Mouse (Mus musculus) cerebellum, postnatal 36 days (tissue): Measurements from ENCODE around the gene Bmpr2.

Experiments
- DNase-seq, 2 experiments: peaks; one replicate each; pipeline ENCODE4 v3.0.0; 2021 to 2022; ENCODE audit warnings: mixed read lengths in 2 of 2

Bmpr2 gene

DNA sequence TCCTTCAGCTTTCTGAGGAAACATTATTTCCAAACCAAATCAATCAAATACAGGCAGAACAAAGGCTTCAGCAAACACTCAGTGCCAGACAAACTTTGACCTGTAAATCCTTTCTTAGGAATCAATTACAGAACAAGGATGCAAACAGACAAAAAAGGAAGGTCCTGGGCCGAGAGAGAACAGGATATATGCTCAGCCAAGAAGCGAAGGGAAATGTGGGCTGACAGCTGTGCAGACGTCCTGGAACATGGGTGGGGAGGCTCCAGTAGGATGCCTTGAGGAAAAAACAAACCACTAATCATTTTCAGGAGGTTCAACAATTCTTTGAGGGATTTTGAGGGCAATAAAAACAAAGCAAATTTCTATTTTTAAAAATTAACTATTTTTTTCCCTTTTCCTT is 139.4 kb downstream of the Bmpr2 start:
- no peak for DNase-seq

DNA sequence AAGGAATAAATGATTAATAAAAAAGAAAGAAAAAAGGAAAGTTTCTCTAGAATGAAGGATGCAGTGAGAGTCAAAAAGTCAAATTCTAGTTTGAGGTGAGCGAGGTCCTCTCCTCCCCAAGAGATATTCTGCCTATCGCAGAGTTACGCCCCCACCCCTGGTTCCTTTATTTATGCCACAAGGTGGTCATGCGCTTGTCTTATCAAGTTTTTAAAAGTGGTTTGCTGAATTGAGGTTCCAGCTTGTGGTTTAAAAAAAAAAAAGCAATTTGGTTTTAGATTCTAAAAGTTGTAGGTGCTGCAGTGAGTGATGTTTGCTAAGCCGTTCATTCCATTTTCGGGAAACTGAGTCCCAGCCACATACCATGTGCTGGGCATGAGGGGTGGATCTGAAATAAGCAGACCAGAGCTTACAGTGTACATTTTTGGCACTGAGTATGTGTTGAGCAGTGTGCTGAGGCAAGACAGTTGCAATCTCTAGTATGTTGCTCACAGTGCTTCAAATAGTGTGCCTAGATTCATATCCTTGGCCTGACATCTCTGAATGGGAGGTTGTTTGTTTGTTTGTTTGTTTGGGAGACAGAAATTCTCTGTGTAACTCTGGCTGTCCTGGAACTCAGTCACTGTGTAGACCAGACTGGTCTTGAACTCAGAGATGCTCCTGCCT is 141.6 kb downstream of the Bmpr2 start:
- no peak for DNase-seq

DNA sequence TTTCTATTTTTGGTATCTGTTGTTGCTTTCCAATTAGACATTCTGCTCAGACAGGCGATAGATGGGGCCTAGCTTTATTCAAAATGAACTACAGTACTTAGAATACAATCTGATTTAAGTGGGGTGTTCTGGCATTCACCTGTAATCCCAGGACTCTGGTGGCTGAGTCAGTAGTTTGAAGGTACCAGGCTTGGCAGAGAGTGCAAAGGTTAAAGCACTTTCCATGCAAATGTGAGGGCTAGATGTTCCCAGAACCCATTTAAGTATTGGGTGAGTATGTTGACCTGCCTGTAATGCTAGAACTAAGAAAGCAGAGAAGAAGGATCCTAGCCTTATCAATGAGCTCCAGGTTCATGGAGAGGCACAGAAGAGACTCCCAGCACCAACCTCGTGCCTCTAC is 142.7 kb downstream of the Bmpr2 start:
- DNase-seq, result no peak

DNA sequence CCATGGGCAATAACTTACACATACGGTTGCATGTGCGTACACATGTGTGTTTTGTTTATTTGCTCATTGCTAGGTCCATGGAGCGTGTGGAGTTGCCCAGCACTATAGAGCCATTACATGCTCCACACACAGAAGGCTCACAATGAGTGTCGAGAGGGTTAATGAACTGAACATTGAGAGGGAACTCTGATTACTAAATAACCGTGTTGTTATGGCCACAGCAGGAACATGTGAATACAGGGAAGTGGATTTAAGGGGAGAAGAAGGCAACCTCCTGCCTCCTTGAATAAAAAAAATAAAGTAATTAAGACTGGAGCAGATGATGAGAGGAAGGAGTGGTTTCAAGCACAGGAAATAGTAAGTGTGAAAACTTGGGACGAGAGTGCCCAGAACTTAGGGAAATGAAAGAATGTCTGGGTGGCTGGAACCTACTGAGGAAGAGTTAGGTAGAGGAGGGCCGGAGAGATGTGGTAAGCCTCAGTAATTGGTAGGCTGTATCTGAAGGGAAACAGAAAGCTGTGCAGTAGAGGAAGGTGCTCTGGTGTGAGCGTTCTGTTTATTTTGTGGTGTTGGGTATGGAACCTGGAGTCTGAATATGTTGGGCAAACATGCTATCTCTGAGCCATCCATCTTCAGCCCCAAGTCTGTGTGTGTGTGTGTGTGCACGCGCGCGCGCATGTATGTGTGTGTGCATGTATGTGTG is 143.8 kb downstream of the Bmpr2 start:
- no peak for DNase-seq

DNA sequence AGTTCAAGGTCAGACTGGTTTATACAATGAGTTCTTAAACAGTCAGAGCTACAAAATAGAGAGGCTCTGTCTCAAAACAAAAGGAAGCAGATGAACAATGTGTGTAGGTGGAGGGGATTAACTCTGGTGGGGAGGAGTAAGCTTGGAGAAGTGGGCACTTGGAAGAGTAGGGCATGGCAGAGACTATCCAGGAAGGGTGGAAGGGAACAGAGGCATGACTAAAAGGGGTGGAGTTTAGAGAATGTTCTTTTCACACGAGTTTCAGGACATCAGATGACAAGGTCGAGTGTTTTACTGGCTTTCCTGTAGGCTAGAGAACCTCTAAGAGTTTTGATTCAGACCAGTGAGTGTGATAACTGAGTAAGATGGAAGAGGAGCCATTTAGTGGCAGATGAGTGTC is 144.5 kb downstream of the Bmpr2 start:
- DNase-seq, result no peak

DNA sequence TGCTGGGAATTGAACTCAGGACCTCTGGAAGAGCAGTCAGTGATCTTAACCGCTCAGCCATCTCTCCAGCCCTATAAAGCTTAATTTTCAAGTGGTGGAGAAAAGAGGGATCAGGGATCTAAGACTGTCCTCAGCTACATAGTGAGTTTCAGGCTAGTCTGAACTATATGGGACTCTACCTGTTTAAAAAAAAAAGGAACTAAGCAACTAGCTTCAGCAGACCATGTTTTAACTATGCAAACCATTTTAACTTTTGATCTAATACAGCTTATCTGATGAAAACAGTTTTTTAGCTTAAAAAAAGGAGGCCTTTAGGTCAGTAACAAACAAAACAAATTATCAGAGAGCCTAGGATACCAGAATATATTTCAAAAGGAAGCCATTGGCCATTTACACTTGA is 147.7 kb downstream of the Bmpr2 start:
- no peak for DNase-seq

DNA sequence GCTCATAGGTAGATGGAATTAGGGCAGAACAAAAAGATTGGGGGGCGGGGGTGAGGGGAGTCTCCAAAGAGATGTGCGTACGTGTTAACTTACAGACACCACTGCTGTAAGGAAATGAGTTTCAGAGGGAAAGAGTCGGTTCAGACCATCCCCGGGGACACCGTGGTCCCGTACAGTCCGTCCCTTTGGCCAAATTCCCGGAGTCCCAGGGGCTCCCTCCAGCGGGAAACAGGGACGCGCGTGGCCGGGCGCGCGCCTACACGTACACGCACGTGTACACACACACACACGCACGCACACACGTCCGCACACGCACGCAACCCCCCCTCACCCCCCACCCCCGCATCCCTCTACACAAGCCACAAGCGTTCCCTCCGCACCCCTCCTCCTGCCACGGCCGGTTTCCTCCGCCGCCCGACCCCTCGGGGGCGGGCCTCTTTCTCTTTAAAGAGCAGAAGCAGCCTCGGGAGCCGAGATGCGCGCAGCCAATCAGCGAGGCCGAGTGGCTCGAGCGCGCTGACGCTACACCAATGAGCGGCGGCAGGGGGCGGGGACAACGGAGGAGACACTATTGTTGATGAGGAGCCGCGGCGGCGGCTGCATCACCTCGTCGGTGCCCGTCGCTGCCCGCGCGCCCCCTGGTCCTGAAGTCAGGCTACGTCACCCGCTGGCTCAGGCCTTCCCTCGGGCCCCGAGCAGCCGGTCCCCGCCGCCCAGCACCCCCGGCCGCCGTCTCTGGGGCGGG is 149.4 kb downstream of the Bmpr2 start, which contains the start of gene Fam117b:
Gene Fam117b (plus strand): TSS at position 594 of the 745 bp plus-strand sequence.
- peak; percentile 97 to 98 for DNase-seq

DNA sequence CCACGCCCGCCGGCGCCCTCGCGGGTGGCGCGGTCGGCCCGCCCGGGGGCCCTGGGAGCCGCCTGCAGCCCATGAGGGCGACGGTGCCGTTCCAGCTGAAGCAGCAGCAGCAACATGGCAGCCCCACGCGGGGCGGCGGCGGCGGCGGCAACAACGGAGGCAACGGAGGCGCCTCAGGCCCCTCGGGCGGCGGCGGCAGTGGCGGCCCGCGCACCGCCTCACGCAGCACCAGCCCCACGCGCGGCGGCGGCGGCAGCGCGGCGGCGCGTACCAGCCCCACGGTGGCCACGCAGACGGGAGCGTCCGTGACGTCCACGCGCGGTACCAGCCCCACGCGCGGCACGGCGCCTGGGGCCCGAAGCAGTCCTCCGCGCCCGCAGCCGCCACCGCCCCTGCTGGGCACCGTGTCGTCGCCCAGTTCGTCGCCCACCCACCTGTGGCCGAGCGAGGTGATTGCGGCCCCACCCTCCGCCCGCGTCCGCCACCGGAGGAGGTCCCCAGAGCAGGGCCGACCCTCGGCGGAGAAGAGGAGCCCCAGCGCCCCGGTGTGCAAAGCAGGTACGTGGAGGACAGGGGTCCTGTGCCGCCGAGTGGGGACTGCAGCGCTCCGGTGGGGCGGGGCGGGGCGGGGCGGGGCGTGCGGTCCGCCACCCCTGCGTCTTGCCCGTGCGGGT is 150.1 kb downstream of the Bmpr2 start:
- peak; percentile 60 to 72 for DNase-seq

DNA sequence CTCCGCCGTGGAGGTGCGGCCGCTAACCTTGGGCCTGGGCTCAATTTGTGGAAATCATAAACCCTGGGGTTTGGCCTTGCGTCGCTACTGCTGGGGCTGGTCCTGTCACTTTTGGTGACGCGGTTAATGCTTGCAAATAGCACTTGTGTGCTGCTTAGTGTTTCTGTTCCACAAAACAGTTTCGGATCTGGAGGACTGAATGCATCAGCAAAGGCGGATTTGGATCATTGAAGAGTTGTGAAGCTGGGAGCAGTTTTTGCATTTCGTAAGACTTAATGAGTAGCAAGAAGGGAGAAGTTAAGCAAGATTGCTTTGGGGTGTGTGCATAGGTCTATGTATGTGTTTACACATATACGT is 150.6 kb downstream of the Bmpr2 start:
- DNase-seq, result no peak

DNA sequence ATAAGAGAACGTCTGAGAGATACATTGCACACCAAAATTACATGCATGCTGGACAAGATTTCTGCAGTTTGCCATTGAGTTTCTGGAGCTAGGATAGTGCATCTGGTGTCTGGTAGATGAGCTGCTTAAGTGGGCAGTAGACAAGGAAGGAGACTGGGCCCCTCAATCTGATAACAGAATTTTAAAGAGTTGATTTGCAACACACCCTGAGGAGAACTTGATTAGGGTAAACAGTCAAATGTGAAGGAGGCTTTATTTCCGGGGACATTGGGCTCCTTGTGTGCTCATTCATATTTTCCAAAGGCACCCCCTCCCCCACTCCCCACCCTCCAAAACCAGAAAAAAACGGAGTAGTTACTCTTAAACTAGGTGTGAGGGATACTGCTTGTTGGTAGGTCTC is 151.6 kb downstream of the Bmpr2 start:
- DNase-seq, result no peak

DNA sequence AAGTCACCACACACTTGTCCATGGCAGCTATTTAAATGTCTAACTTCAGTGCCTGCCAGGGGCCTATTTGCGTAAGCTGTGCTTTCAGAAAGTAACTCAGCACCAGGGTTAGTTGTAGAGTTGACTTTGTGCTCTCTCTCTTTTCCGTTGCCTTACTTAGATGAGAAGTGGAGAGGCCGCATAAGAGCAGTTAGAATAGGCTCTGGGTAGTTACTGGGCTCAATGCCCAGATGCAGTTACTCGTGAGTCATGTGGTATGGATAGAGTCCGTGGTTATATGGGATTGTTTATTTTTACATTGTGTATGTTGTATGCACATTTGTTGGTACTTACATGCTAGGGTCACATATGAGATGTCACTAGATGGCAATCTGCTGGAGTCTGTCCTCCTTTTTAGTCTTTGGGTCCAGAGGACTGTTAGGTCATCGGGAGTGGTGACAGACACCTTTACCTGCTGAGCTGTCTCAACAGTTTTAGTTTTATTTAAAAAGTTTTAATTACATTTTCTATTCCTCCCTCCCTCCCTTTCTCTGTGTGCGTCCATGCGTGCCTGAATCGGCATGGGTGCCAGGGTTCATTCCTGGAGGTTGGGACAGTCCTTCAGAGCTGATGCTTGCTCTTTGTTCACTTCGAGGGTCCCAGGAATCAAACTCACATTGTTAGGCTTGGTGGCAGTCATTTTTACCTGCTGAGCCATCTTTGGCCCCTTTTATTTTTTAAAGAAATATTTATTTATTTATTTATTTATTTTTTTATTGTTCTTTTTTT is 152.8 kb downstream of the Bmpr2 start:
- no peak for DNase-seq

DNA sequence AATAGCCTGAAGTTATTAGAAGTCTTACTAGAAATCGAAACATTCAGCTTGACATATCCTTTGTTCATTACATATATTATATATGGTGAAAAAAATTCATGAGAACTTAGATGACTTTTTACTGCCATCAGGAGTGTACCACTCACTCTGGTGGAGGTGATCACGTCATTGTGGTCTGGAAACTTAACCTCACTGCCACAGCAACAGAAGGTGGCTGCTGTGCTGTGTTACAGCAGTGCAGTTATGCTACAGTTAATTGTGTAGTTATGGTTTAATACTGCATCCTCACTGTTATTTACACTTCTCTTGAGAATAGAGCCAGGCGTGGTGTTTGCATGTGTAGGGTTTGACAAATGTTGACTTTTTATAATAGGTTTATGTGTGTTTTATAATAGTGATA is 154.2 kb downstream of the Bmpr2 start:
- no peak for DNase-seq

DNA sequence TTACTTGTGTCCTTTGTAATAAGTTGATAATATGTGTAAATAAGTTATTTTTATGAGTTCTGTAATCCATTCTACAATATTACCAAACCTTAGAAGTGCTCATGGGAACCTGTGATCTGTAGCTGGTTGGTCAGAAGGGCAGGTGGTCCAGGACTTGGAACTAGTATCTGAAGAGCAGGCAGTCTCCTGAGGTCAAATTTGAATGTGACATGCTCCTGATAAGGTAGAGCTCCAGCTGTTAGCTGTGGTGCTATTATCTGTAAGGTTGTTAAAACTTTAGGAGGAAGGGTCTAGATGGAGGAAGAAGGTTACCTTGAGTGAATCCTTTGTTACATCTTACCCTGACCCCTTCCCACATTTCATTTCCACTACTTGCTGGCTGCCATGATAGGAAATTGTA is 154.9 kb downstream of the Bmpr2 start:
- no peak for DNase-seq

DNA sequence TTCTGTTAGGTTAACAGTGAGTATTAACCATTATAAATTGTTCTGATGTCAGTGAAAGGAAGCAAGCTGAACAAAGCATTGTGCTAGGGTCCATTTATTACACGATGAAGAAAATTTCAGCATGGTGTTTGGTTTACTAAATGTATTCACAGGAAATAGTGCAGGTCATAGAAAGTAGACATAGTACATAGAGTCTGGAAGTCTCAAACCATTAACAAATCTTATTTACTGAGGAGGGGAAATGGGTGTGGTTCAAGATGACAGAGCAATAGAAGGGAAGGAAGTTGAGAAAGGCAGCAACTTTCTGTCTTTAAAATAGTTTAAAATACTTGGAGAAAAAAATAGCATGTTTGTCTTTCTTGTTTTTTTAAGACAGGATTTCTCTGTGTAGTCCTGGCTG is 160.0 kb downstream of the Bmpr2 start:
- DNase-seq, result no peak

DNA sequence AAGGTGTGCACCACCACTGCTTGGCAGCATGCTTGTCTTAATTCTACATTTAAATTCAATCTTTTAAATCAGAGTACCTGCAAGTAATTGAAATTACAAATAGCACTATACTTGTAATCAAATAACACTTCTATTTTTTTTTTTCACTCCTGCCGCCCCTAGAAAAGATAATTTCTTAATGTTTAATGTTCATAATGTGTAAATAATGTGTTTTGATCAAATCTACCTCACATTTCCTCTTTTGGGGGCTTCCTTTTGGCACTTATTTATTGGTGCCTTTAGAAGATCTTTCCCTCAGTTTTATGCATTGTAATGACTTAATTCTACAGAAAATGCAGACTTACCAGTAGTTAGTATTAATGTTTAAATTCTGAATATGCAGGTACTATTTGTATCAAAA is 160.5 kb downstream of the Bmpr2 start:
- DNase-seq, result no peak

DNA sequence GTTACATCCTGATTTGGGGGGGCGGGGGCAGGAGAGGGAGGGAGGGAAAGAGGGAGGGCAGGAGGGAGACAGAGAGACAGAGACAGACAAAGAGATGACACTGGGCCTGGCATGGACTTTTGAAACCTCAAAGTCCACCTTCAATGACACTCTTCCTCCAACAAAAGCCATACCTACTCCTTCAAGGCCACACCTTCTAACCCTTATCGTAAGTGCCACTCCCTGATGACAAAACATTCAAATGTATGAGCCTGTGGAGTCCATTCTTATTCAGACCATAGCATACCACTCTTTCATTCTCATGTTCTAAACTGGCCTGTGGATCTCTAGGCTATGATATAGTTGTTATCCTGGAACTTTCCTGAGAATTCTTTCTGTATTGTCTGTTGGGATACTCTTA is 161.2 kb downstream of the Bmpr2 start:
- no peak for DNase-seq

DNA sequence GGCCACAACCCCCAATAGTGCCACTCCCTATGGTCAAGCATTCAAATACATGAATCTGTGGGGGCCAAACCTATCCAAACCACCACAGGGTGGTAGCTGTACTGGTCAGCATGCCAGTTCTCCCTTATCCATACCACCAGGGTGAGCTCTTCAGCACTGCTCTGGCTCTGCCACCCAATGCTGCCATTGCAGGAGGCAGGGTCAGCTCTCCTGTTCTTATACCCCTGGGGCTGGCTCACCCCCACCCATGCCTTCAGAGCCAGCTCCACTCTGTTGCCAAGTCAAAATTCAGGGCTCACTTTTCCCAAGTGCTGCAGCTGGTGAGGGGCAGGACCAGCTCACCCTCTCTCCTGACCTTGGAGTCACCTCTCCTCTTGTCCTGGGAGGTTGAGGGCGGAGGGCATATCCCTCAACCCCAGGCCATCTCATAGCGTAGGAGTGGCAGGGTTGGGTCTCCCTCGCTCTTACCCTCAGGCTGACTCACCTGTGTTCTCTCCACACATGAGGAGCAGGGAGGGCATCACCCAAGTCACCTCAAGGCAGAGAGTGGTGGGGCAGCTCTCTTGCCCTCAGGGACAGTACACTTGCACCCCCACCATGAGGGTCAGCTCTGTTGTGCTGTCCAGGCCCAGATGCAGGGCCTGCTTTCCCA is 162.9 kb downstream of the Bmpr2 start:
- no peak for DNase-seq

DNA sequence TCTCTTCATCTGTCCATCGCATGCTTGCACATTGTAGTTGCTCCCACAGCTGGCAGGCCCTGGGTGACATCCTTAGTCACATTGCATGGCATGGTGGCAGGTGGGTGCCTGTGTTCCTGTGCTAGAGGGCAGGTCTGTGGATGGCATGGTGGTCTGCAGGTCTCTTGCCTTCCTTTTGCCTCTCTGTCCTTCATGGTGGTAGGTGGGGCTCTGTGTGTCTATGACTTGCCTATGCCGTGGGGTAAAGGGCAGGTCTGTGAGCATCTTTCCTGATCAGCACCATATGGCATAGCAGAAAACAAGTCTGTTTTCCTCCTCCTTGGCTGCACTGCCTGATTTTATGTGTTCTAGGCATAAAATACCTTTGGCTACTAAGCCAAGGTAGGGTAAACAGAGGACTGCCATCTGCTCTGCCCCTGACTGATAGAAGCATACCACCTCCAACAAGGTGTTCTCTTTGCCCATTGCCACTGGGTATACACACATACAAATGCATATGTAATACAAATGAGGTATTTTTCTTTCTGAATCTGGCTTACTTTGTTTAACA is 164.0 kb downstream of the Bmpr2 start:
- peak; percentile 33 to 55 for DNase-seq
